Mouse (Mus musculus) liver, embryonic 15.5 days (tissue): ENCODE measurements around the gene Kidins220. TPM values are rescaled to one million over a fixed set of nuclear protein-coding genes. Genes with fewer than 3 reads are reported as not detected.

Experiments used
- ATAC-seq: fragments of 200-750 bp; cut with Nextera tagmentation; 2 replicates; pipeline ENCODE4 v1.8.0; 2017; ENCODE audit warnings: moderate number of reproducible peaks, mild to moderate bottlenecking, moderate library complexity; ENCODE audit not compliant: insufficient read depth
- H3K27ac ChIP-seq: fragments of 300-500 bp; sonication (generic); replicated peaks from 2 replicates; pipeline ENCODE4 v1.5.1; 2015; ENCODE audit warnings: mild to moderate bottlenecking, inconsistent platforms
- H3K27me3 ChIP-seq: fragments of 300-500 bp; sonication (generic); 2 replicates; pipeline ENCODE4 v1.6.1; 2015; ENCODE audit warnings: mild to moderate bottlenecking, inconsistent platforms
- H3K36me3 ChIP-seq: fragments of 300-500 bp; sonication (generic); replicated peaks from 2 replicates; pipeline ENCODE4 v1.6.1; 2015; ENCODE audit warnings: moderate library complexity, mild to moderate bottlenecking, inconsistent platforms
- H3K4me1 ChIP-seq: fragments of 300-500 bp; sonication (generic); replicated peaks from 2 replicates; pipeline ENCODE4 v1.6.1; 2015; ENCODE audit warnings: inconsistent platforms
- H3K4me2 ChIP-seq: fragments of 300-500 bp; sonication (generic); 2 replicates; pipeline ENCODE4 v1.6.1; 2015; ENCODE audit warnings: moderate library complexity, mild to moderate bottlenecking, inconsistent platforms
- H3K4me3 ChIP-seq: fragments of 300-500 bp; sonication (generic); replicated peaks from 2 replicates; pipeline ENCODE4 v1.5.1; 2015; ENCODE audit warnings: mild to moderate bottlenecking, inconsistent platforms
- H3K9ac ChIP-seq: fragments of 300-500 bp; sonication (generic); 2 replicates; pipeline ENCODE4 v1.6.1; 2015; ENCODE audit warnings: moderate library complexity, mild to moderate bottlenecking, inconsistent platforms
- H3K9me3 ChIP-seq: fragments of 300-500 bp; sonication (generic); replicated peaks from 2 replicates; pipeline ENCODE4 v1.6.1; 2016; ENCODE audit warnings: inconsistent platforms
- WGBS: fragments of 180-500 bp; shearing (Covaris S2); methylation state at CpG from one replicate; pipeline ENCODE4 v1.1.7; 2015; ENCODE audit warnings: mixed read lengths; ENCODE audit not compliant: insufficient replicate concordance; 5-methylcytosine and 5-hydroxymethylcytosine counted together
- polyA plus RNA-seq: library from polyadenylated mRNA; unstranded; fragments of >200 nt; fragmentation: Nextera tagmentation; extraction: Ambion mirVana; gene quantifications from 2 replicates; pipeline ENCODE4 v1.2.1, GENCODE M21; 2015

Gene Kidins220
- polyA plus RNA-seq, 1 experiment from 2014 or later = 7.1 TPM

- Histone ChIP-seq H3K9ac (no peak overlapping the region), H3K27ac (no peak overlapping the region; the same call in 1 of the 2 replicates), H3K4me3 (peak overlapping the region; percentile 35), H3K9me3 (no peaks in the 10 kb centered on the region), H3K36me3 (no peaks in the 10 kb centered on the region), H3K4me1 (peaks cover 8% of the 10 kb centered on the region; the same call in 1 of the 2 replicates), H3K4me2 (peak overlapping the region; percentile 50), H3K27me3 (peaks cover 64% of the 10 kb centered on the region)
- no peak for ATAC-seq
- 45% methylated on average over 11 of the region's 11 CpGs for WGBS
These were observed 118.6 kb downstream of the Kidins220 start for GRCm38 (mm10) chr12:25093241-25093774.

GRCm38 (mm10) chr12:25094621-25095521 lies 120.1 kb downstream of the Kidins220 start:
- peak overlapping the region; percentile 51 for H3K27ac ChIP-seq
- no peaks in the 10 kb centered on the region for H3K36me3 ChIP-seq
- peak overlapping the region; percentile 54 for H3K9ac ChIP-seq
- peaks cover 18% of the 10 kb centered on the region for H3K4me1 ChIP-seq
- H3K27me3 ChIP-seq = peaks cover 80% of the 10 kb centered on the region
- H3K4me3 ChIP-seq = peak overlapping the region; percentile 63
- H3K9me3 ChIP-seq = no peaks in the 10 kb centered on the region
- WGBS = 3% methylated on average over 22 of the region's 22 CpGs
- ATAC-seq = no peak
- H3K4me2 ChIP-seq = peak overlapping the region; percentile 74

- ATAC-seq = no peak
- WGBS = under 1% methylated on average over 19 of the region's 19 CpGs
- H3K4me1 ChIP-seq = peaks cover 19% of the 10 kb centered on the region
- peak overlapping the region; percentile 51 for H3K27ac ChIP-seq
- no peaks in the 10 kb centered on the region for H3K36me3 ChIP-seq
- H3K9me3 ChIP-seq = no peaks in the 10 kb centered on the region
- peaks cover 87% of the 10 kb centered on the region for H3K27me3 ChIP-seq
- H3K4me3 ChIP-seq = peak overlapping the region; percentile 63
- peak overlapping the region; percentile 54 for H3K9ac ChIP-seq
- peak overlapping the region; percentile 74 for H3K4me2 ChIP-seq
These were observed 120.8 kb downstream of the Kidins220 start for GRCm38 (mm10) chr12:25095538-25095937.

DNA sequence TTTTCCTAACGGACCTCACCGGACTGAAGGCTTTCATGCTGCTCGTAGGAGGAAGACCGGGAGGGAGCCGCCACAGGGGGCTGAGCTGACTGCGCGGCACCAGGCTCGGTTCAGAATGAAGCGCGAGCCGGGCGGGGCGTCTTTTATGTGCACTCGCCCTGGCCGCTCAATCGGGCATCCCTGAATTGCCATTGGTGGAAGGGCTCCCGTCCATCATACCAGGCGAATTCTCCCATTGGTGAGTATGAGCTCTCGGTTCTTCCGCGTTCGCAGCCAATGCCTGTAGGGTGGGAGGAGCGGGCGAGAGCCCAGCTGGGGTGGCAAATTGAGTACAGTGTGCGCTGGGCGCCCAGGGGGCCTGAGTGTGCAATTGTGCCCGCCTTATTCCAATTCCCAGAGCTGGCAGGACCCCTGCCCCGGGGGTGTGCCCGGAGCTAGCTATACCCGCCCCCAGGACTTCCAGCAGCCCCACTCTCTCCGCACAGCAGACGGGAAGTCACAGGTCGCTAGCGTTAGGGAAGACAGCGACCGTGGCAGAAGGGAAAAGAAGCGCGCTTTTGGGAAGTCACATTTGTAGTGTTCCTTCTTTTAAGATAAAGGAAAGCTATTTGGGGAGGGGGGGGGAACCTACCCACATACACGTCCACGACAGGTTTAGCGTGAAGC lies 121.4 kb downstream of the Kidins220 start:
- under 1% methylated on average over 41 of the region's 41 CpGs for WGBS
- peak overlapping the region; percentile 83 for H3K27ac ChIP-seq
- H3K4me3 ChIP-seq = peak overlapping the region; percentile 63
- H3K4me2 ChIP-seq = peak overlapping the region; percentile 74
- peaks cover 22% of the 10 kb centered on the region for H3K4me1 ChIP-seq
- peak overlapping the region; percentile 54 for H3K9ac ChIP-seq
- peaks cover 92% of the 10 kb centered on the region for H3K27me3 ChIP-seq
- ATAC-seq = peak; percentile 80
- H3K36me3 ChIP-seq = no peaks in the 10 kb centered on the region
- no peaks in the 10 kb centered on the region for H3K9me3 ChIP-seq

- Histone ChIP-seq H3K27me3 (peaks cover 98% of the 10 kb centered on the region), H3K9ac (peak overlapping the region; percentile 39; the same call in 1 of the 2 replicates), H3K36me3 (no peaks in the 10 kb centered on the region), H3K4me1 (peaks cover 26% of the 10 kb centered on the region), H3K9me3 (no peaks in the 10 kb centered on the region), H3K27ac (peak overlapping the region; percentile 83), H3K4me3 (peak overlapping the region; percentile 63), H3K4me2 (peak overlapping the region; percentile 74)
- WGBS = 3% methylated on average over 15 of the region's 15 CpGs
- ATAC-seq = no peak
These were observed 121.9 kb downstream of the Kidins220 start for GRCm38 (mm10) chr12:25096640-25097051.

GRCm38 (mm10) chr12:25097052-25097209 lies 122.2 kb downstream of the Kidins220 start, which contains the start of gene Id2:
Gene Id2, minus strand, starts transcription at chr12:25097140.
- Histone ChIP-seq H3K27ac (peak within 1 kb of the TSS; percentile 83), H3K27me3 (peaks cover 98% of the 10 kb centered on the region), H3K36me3 (no peaks in the 10 kb centered on the region), H3K9me3 (no peaks in the 10 kb centered on the region), H3K4me1 (peaks cover 26% of the 10 kb centered on the region), H3K4me3 (peak within 1 kb of the TSS; percentile 63), H3K9ac (peak within 1 kb of the TSS; percentile 39; the same call in 1 of the 2 replicates), H3K4me2 (peak within 1 kb of the TSS; percentile 74)
- 2% methylated on average over 1 of the region's 1 CpGs for WGBS
- ATAC-seq = no peak

- H3K27me3 ChIP-seq = peaks cover 97% of the 10 kb centered on the region
- H3K4me2 ChIP-seq = peak overlapping the region; percentile 74
- H3K9ac ChIP-seq = peak overlapping the region; percentile 37; the same call in 1 of the 2 replicates
- H3K4me3 ChIP-seq = peak overlapping the region; percentile 51; the same call in 1 of the 2 replicates
- no peak for ATAC-seq
- H3K36me3 ChIP-seq = no peaks in the 10 kb centered on the region
- H3K27ac ChIP-seq = peak overlapping the region; percentile 83
- H3K9me3 ChIP-seq = no peaks in the 10 kb centered on the region
- WGBS = 5% methylated on average over 28 of the region's 28 CpGs
- peaks cover 26% of the 10 kb centered on the region for H3K4me1 ChIP-seq
These were observed 122.8 kb downstream of the Kidins220 start for GRCm38 (mm10) chr12:25097210-25098160.

- no peaks in the 10 kb centered on the region for H3K36me3 ChIP-seq
- 0 out of 2 replicates have a peak, but pooled peaks have one; percentile 2 for ATAC-seq
- peak overlapping the region; percentile 51 for H3K4me3 ChIP-seq
- peaks cover 24% of the 10 kb centered on the region for H3K4me1 ChIP-seq
- H3K27me3 ChIP-seq = peaks cover 95% of the 10 kb centered on the region
- peak overlapping the region; percentile 83 for H3K27ac ChIP-seq
- peak overlapping the region; percentile 74 for H3K4me2 ChIP-seq
- H3K9ac ChIP-seq = peak overlapping the region; percentile 37; the same call in 1 of the 2 replicates
- H3K9me3 ChIP-seq = no peaks in the 10 kb centered on the region
- WGBS = 3% methylated on average over 9 of the region's 10 CpGs
These were observed 123.4 kb downstream of the Kidins220 start for GRCm38 (mm10) chr12:25098161-25098550.

GRCm38 (mm10) chr12:25098561-25099312 lies 124.0 kb downstream of the Kidins220 start:
- Histone ChIP-seq H3K9ac (peak overlapping the region; percentile 35; the same call in 1 of the 2 replicates), H3K4me2 (peak overlapping the region; percentile 74), H3K4me3 (peak overlapping the region; percentile 51), H3K36me3 (no peaks in the 10 kb centered on the region), H3K4me1 (peaks cover 24% of the 10 kb centered on the region), H3K27ac (peak overlapping the region; percentile 83), H3K9me3 (no peaks in the 10 kb centered on the region), H3K27me3 (peaks cover 90% of the 10 kb centered on the region)
- ATAC-seq = peak; percentile 51
- under 1% methylated on average over 61 of the region's 61 CpGs for WGBS

- Histone ChIP-seq H3K27me3 (peaks cover 87% of the 10 kb centered on the region), H3K4me1 (peaks cover 24% of the 10 kb centered on the region), H3K4me3 (peak overlapping the region; percentile 51), H3K9ac (no peak overlapping the region), H3K9me3 (no peaks in the 10 kb centered on the region), H3K36me3 (no peaks in the 10 kb centered on the region), H3K4me2 (peak overlapping the region; percentile 74), H3K27ac (peak overlapping the region; percentile 83)
- no peak for ATAC-seq
- 0% methylated on average over 9 of the region's 9 CpGs for WGBS
These were observed 124.5 kb downstream of the Kidins220 start for GRCm38 (mm10) chr12:25099313-25099562.
